Mouse (Mus musculus) activated CD4-positive, CD25-positive, alpha-beta regulatory T cell, adult 4 months (primary cell): ENCODE results near the gene Tpmt. TPM values are rescaled to one million over a fixed set of nuclear protein-coding genes. Genes with fewer than 3 reads are reported as not detected.

Experiments used
- ATAC-seq: one replicate; pipeline ENCODE4 v1.8.0; 2017
- polyA plus RNA-seq, 2 experiments: library from polyadenylated mRNA; unstranded; fragments of 100-300 nt; shearing (Covaris generic); gene quantifications; one replicate each; pipeline ENCODE4 v1.2.1; 2017

Tpmt gene
- 1 to 10 TPM; 5.4 TPM for polyA plus RNA-seq

DNA sequence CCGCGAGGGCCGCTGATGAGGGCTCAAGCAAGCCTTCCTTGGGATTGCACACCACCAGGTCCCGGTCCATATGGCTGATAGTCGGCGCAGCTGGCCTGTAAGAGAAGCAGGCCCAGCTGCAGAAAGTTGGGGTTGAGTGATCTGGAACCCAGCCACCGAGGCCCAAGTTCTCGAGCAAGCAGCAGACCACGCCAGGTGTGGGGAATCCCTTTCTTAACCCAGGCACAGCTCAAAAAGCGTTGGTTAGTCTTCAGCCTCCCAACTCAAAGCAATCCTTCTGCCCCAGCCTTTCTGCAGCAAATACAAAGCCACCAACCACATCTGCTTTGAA is at the start of gene Tpmt:
Gene Tpmt (minus strand): TSS at position 121 of the 331 bp plus-strand sequence.
- no peak for ATAC-seq

DNA sequence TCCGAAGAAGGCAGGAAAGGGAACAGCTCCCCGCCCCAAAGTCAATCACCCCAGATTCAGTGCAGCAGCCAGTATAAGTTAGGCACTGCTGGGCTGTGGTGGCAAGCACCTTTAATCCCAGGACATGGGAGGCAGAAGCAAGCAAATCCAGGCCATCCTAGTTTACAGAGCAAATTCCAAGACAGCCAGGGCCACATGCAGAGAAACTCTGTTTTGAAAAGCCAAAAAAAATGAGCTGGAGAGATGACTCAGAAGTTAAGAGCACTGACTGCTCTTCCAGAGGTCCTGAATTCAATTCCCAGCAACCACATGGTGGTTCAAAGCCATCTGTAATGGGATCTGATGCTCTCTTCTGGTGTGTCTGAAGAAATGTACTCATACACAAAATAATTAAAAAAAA is 49.3 kb upstream of the Tpmt start:
- ATAC-seq, result no peak

DNA sequence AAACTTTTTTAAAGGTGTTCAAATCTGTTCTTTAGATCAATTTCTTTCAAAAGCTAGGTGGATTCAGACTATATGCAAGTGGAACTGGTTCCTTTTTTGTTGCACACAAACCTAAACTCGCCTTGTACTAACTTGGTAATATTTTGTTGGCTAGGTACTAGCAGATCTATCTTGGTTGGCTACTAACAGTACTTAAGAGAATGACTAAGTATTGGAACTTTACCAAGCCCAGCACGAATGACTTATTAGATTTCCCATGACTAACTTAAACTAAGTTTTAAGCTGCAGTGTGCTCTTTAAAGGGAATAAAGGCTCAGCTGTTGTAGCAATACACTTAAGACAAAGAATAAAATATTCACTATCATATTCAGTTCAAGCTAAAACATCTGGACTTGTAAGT is 44.7 kb upstream of the Tpmt start:
- no peak for ATAC-seq

DNA sequence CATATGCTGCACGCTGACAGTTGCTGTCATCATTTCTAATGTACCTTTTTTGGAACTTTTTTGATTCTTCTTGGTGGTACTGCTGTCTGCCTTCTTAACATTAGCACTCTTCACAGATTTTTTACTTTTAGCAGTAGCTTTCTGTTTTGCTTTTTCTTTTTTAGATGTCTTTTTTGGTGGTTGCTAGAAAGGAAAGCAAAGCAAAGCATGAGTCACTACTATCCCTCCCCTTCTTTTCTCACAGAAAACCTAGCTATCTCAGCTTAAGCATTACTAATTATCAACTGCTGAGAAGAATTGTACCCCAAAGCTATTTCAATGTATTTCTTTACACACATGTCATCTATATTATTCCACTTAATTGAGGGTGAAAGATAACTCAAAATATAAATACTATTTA is 43.9 kb upstream of the Tpmt start:
- ATAC-seq, result no peak

DNA sequence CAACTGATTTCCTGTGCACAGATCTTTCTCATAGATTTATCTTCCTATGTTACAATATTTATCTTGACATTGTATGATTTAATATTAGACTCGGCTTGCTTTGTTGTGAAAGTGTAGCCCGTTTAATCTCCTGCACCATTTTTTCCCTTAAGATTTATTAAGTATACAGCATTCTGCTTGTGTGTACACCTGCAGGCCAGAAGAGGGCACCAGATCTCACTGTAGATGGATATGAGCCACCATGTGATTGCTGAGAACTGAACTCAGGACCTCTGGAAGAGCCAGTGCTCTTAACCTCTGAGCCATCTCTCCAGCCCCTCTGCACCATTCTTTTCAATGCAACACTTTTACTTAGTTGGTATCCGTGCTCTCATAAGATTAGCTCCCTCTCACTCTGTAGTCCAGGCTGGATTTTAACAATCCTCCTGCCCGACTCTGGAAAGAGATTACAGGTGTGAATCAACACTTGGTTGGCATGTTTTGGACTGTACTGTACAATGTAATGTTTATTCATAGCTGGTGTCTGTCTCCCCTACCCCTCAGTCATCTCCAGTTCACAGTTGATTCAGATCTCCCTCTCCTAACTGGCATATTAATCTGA is 36.5 kb upstream of the Tpmt start:
- no peak for ATAC-seq

DNA sequence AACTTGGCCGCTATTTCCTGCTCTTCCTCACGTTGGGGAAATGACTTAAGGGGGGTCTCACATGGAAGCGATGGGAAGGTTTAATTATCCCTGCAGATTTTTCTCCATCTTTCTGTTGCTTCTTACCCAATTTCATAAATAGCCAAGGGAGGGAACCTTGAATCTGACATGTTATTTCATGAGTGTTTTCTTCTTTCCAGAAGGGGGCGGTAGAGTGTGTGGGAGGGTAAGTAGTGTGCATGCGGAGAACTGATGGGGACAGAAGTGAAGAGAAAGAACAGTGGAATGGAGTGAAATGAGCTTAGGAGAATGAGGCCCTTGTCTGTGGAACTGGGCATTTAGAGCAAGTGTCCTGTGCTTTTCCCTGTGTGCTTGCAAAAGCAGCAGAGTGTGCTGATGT is 34.3 kb upstream of the Tpmt start:
- no peak for ATAC-seq

DNA sequence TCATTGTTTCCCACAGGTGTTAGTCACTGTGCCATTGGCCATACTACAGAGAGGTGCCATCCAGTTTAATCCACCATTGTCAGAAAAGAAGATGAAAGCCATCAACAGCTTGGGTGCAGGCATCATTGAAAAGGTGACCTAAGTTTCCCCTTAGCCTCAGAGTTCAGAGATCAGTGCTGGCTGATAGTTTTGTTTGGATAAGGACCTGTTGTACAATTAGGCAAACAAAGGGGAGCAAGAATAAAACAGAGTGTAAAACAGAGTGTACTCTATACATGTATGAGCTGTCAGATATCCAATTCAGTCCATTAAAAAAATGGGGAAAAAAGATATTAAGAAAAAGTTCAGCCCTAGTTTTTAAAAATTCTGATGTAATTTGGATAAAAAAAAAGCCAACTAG is 32.8 kb upstream of the Tpmt start:
- no peak for ATAC-seq

DNA sequence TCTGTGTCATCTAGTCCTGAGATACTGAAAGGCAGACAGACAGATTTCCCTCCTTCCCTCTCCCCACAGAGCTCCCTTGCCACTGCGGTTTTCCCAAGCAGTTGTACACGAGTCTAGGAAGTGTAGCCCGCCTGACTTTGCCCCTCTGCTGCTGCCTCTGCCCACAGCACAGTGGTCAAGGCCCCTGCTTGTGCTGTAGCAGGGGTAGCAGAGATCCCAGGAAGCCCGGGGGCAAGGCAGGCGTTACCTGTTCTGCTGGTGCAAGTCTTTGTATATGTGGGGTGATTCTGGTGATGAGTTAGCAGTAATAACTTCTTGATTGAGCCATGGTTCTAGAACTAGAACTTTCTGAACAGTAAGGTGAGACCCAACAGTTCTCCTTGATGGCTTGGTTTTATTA is 31.6 kb upstream of the Tpmt start:
- no peak for ATAC-seq

DNA sequence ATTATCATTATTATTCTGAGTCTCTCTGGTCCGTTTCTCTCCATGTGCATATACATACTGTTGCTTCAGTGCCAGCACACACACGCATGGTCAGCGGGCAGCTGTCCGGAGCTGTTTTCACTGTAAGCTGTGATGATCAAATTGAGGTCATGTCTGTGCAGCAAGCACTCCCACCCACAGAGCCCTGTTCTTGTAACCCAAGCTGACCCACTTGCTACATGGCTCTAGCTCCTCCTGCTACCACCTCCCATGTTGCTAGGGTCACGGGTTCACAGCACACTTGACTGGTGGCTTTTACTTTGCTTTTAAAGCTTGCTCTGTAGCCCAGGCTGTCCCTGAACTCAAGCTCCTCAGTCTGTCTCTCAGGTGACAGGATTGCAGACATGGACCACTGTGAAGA is 27.9 kb upstream of the Tpmt start:
- ATAC-seq, result no peak

DNA sequence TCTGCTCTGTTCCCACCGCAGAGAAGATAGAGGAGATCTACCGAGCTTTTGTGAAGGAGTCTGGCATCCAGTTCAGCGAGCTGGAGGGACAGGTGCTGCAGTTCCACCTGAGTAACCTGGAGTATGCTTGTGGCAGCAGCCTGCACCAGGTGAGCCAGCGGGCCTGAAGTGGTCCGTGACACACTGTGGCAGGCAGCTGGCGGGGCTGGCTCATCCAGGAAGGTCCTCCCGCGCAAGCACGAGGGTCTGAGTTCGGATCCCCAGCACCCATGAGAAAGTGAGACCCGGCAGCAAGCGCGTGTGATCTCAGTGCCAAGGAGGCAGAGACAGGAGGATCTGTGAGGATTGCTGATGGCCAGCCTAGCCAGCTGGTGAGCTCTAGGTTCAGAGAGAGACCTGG is 27.3 kb upstream of the Tpmt start:
- no peak for ATAC-seq

DNA sequence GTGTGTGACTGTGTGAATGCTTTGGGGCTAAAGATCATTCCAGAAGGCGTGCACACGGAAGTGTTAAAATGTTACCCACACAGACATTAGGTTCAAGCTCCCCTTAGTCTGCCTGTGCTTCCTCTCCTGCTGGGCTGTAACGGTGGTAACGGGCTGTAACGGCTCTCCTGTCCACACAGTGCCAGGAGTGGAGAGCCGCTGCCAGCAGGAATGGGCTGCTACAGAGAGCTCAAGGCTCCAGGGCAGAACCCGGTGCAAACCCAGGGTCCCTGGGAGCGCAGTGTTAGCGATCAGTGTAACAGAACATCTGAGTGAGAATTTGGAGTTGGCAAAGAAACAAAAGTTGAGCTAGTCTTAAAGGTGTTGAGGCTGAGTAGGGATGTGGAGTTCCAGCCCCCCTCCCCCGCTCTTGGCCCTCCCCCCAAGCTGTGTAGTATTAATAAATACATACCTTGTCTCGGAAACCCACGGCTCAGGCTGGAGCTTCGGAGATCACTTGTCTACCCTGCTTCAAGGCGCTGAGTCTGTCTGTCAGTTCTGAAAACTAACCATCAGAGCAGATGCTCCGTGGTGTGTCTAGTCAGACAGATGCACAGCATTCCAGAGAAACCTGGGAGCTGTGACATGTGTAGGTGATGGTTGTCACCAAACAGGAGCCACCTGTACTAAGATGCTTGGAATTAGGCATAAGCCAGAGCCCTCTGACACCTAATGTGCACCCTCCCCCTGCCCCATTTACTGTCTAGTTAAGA is 26.0 kb upstream of the Tpmt start:
- ATAC-seq, result no peak

DNA sequence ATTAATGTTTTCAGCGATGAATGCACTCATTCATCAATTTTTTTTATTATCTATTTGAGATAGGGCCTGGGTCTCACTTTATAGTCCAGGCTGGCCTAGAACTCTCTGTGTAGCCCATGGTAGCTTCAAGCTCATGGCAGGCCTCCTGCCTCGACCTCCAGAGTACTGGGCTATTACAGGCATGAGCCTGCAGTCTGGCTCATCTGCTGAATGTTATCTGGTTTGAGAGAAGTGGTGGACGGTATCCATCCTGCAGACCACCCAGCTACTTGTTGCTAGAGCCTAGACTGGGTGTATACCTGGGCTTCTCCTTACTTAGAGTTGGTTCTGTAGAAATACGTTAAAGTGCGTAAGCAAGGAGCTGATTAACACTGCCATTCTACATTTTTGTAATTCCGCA is 22.5 kb upstream of the Tpmt start:
- ATAC-seq, result no peak

DNA sequence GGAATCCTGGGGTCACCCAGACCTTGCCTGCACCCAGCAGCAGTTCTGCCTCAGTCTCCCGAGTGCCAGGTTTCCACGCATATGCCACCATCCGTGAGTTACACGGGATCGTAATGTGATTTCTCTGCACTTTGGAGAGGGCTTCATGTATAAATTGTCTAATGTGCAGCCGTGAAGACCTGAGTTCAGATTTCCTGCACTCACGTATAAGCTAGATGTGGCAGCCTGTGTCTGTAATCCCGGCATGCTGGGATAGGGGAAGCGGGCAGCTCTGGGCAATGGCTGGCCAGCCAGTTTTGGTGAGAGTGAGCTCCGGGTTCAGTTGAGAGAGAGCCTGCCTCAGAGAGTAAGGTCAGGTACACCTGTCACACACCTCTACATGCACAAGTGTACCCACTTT is 22.0 kb upstream of the Tpmt start:
- no peak for ATAC-seq

DNA sequence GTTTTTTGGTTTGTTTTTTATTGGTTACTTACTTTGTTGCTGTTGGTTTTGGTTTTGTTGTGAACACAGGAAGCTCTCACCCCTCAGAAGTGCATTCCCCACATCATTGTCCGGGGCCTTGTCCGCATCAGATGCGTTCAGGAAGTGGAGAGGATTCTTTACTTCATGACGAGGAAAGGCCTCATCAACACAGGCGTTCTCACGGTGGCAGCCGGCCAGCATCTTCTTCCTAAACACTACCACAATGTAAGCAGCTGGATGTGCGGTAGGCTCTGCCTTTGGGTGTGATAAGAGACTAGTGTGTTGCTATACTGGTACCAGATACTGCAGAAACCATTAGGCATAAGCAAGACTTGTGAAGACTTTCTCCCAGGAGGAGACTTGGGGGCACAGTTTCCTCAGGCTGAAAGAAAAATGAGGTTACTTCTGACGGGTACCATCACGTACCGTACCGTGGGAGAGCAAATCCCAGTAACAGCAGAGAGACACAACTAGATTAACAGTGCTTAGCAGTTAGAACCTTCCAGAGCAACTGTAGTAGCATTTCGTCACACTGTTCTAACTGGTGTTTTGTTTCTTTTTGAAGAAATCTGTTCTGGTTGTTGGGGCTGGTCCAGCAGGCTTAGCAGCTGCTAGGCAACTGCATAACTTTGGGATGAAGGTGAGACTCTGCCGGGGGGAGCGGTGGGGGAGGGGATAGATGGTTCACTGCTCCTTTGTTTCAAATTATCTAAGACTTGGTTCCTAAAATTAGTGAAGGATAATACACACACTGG is 19.6 kb upstream of the Tpmt start:
- ATAC-seq, result no peak

DNA sequence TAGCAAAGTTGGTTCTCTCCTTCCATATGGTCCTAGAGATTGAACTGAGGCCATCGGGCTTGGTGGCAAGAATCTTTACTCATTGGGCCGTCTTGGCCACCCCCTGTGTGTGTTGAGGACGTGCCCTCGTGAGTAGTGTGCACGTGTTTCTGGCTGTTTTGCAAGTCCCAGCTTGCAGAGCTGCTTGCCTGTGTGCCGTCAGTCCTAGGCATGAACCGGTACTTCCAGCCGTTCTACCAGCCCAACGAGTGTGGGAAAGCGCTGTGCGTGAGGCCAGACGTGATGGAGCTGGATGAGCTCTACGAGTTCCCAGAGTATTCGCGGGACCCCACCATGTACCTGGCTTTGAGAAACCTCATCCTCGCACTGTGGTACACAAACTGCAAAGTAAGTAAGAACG is 18.2 kb upstream of the Tpmt start:
- ATAC-seq, result no peak

DNA sequence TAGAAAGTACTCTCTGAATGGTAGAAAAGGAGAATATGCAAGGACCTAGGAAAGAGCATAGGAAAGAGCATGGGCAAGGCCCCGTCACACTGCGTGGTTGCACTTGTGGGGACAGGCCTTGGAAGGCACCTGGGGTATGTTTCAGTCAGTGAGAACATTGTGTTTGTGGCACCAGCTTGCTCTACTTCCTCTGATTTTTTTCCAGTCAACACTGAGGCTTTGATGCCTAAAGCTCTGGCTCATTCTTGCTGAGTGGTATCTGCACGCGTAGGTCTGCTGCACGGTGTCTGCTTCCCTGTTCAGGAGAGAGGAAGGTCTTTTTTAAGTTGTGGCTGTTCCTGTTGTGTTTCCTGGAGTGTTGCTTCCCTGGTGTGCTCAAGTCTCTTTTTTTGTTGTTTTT is 12.2 kb upstream of the Tpmt start:
- no peak for ATAC-seq

DNA sequence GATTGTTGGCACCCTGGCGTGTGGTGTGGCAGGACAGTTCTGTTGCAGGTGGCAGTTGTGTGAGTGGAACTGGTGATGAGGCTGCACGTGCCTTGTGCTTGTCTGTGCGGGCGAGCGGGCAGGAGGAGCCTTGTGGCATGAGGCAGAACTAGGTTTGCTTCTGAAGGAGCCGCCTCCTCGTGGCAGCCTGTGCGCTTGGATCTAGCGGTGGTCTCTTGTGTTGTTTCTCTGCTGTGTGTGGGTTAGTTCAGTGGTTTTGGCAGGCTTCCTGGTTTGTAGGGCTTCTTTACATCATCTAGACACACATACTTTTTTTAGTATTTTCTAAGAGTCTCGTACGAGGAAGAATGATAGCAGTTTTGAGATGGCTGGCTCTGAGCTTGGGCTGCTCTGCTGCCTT is 11.6 kb upstream of the Tpmt start:
- no peak for ATAC-seq

DNA sequence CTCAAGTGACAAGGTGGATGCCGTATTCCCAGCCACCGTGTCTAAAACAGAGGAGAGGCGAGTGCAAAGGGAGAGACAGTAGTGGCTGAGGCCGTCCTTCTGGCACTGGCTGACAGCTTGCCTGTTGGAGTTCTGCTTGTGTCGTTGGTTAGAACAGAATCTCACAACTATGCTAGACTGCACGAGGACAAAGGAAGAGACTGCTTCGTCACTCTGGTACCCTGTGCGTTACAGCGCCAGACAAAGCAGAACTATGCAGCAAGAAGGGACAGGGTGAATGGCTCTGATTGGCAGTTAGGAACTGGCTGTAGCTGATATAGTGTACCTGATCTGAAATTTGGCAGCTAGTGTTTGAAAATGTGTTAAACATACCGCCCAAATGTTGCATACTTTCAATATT is 9.4 kb upstream of the Tpmt start:
- ATAC-seq, result no peak

DNA sequence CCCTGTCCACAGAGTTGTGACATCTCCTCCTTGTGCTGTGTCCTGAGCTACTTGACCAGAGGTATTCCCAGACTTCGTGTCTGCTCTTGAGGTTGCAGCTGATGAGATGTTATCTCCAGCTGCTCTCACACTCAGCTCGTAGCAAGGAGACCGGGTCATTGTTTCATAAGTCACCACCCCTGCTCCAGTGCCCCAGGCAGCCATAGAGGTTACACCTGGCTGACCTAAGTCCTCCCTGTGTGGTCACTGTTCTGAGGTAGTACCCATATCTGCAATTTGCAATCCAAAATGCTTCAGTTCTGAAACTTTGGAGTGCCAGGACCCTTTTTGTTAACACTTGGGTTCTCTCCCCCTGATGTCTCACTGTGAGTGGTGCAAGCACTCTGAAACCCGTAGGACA is 5.5 kb upstream of the Tpmt start:
- no peak for ATAC-seq

DNA sequence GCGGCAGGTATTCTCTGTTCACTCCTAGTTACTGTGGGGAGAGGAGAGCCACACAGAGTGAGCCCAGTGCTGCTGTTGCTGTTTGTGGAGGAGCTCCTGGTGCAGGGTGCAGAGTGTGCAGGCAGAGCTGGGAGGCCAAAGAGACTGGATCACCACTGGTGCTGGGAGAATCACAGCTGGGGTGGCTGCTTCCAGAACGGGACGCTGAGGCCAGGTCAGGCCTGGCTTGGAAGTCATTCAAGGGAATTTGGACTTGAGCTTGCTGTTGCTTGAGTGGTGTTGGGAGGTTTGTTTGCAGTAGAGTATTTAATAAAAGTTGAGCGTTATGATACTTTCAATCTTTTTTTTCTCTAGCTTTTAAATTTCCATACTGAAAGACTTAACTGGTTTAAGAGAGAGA is 3.5 kb upstream of the Tpmt start:
- ATAC-seq, result no peak

DNA sequence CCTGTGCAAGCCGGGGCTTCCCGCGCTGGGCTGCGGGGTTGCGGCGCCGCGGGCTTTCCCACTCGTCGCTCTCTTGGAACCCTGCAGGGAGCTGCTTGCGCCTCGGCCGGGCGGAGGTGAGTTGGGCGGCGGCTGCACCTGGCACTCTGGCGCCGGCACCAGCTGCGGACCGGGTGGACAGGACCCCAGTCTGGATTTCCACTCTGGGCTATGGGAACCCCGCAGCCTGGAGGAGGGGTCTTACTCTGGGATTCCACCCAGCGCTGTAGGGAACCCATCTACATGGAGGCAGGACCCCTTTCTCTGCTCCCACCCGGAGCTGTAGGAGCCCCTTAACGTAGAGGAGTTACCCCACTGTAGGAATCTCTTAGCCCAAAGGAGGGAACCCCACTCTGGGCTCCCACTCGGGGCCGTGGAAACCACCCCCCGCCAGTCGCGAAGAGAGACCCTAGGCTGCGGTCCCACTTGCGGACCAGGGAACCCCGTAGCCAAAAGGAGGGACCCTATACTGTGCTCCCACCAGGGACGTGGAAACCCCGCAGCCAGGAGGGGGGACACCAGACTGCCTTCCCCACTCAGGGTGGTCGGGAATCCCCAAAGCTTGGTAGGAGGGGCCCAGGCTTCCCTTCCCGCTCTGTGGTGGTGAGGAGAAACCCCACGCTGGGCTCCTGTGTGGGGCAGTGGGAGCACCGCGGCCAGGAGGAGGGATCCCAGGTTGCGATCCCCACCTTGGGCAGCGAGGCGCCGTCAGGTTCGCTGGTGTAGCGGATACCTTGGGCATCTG is 512 bp downstream of the Tpmt start:
- peak; percentile 6 for ATAC-seq

DNA sequence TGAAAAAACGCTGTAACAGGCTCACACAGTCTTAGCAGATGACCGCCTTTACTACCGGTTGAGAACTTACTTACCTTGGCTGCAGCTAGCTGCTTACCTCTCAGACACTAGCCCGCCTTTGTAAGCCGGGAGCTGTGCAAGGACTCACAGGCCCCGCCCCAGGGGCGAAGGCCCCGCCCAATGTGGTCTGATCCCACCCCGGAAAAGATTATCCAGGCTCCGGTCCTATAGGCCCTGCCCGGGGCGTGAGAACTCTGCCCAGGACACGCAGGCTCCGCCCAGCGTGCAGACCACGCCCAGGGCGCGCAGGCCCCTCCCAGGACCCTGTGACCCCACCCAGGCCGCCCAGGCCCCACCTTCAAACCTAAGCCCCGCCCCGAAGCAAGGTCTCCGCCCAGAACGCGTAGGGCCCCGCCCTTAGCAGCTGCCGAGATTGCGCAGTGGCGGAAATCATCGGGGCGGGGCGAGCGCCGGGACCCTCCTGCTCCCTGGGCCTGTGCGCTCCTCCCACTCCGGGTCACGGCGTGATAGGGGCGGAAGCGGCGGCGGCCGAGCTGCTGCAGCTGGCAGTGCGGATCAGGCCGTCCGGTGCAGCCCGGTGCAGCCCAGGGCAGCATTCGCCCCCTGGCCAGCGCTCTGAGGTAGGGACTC is 1.4 kb downstream of the Tpmt start, which contains the start of gene Kdm1b:
Gene Kdm1b (plus strand): TSS at position 470 of the 651 bp plus-strand sequence.
- peak; percentile 87 for ATAC-seq
